Mouse (Mus musculus) mesoderm, embryonic 11.5 days (tissue): Measurements from ENCODE around the gene Dnaic2.

Experiments used
- DNase-seq: peaks from one replicate; pipeline ENCODE4 v3.0.0-alpha.2; 2012; ENCODE audit warnings: low read depth, low spot score

The Dnaic2 gene

GRCm38 (mm10) chr11:114702311-114702995, 24.8 kb upstream of the Dnaic2 start:
- DNase-seq, result no peak

DNA sequence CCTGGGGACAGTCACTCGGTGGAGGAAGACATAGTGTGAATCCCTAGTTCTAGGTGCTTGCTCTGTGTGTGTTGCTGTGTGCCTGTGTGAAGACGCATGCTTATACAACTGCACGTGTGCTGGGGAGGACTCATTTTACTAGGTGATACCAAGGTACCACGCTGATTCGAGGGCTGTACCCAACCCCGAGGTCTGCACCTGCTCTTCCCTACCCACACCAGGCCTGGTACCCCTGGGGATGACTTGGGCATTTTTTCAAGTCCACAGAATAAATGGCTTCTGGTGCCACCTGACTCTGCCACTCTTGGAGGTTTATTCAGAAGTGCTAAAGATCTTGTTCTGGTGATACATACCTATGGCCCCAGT, 24.2 kb upstream of the Dnaic2 start:
- DNase-seq, result no peak

GRCm38 (mm10) chr11:114704071-114704913, 22.9 kb upstream of the Dnaic2 start:
- no peak for DNase-seq

- DNase-seq, result no peak
Measured at GRCm38 (mm10) chr11:114706358-114706757, 20.9 kb upstream of the Dnaic2 start.

DNA sequence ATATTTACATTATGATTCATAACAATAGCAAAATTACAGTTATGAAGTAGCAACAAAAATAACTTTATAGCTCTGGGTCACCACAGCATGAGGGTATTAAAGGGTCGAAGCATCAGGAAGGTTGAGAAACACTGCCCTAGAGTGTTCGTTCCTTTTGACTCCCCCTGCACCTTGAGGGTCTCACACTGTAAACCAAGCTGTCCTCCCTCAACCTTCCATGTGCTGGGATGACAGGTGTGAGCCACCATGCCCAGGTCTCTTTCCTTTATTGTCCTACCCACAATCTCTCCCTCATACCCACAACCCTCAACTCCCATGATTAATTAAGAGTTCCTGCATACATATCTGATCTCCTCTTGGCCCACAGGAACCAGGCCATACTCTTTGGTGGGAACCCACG, 15.8 kb upstream of the Dnaic2 start:
- no peak for DNase-seq

DNA sequence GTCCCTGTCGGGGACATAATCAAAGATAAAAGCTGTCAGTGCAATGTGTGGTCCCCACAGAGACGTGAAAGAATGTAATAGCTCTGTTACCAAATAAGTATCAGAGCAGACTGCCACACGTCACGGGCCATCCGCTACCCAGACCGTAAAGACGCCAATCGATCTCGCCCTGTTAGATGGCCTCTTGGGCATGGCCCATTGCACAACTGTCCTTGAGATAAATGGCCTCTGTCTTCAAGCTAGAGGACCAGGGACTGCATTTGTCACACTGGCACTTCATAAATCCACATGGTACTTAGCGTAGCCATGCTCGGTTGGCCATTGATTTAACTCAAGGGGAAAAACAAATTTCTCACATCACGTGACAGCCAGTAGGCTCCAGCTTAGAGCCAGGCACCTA, 15.3 kb upstream of the Dnaic2 start:
- DNase-seq, result no peak

- no peak for DNase-seq
Measured at GRCm38 (mm10) chr11:114714526-114714925, 12.7 kb upstream of the Dnaic2 start.

GRCm38 (mm10) chr11:114715531-114715930, 11.7 kb upstream of the Dnaic2 start:
- DNase-seq, result no peak

GRCm38 (mm10) chr11:114720535-114720934, 6.7 kb upstream of the Dnaic2 start:
- DNase-seq, result no peak

DNA sequence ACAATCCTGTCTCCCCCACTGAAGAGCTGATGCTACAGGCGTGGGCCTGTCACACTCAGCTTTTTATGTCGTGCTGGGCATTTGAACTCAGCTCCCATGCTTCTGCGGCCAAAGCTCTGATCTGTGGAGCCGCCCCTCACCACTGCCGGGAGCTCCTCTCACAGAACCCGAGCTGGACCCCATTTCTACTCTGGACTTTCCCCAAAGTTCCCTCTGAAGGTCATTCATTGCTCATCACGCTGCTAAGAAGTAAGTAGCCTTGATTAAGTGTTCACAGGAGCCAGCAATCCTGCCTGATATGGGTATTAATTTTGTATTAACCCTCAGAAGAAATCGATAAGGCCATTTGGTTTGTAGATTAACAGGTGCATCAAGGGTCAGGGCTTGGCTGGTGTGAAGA, 4.8 kb upstream of the Dnaic2 start:
- DNase-seq, result no peak

GRCm38 (mm10) chr11:114723030-114723429, 4.2 kb upstream of the Dnaic2 start:
- DNase-seq, result no peak

- no peak for DNase-seq
Measured at GRCm38 (mm10) chr11:114724787-114725590, 2.2 kb upstream of the Dnaic2 start.

DNA sequence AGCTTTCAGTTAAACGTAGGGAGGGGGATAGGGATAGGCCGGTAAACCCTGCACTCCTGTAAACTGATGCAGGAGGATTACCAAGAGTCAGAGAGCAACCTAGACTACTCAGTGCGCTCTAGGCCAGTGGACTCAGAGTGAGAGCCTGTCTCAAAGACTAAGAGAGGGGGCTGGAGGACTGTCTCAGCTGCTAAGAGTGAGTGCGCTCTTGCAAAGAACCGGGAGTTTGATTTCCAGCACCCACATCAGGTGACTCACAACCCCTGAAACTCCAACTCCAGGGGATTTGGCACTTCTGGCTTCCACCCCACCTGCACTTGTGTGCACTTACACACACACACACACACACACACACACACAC, 598 bp downstream of the Dnaic2 start:
- DNase-seq, result no peak

DNA sequence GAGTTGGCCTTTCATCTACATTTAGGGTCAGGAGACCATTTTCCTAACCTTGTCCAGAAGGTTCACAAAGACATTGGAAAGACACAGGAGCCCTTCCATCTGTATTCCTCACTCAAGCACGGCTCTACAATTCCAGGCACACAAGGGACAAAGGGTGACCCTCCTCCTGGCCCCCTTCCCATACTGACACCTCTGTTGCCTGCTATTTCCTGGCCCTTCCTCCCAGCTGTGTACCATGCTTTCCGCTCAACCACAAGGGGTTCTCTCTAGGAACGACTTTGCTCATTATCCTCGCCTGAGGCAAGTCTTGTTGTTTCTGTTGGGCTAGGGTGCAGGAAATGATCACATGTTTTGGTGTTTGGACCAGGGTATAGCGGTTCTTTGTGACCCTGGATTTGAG, 1.1 kb downstream of the Dnaic2 start:
- DNase-seq, result no peak

DNA sequence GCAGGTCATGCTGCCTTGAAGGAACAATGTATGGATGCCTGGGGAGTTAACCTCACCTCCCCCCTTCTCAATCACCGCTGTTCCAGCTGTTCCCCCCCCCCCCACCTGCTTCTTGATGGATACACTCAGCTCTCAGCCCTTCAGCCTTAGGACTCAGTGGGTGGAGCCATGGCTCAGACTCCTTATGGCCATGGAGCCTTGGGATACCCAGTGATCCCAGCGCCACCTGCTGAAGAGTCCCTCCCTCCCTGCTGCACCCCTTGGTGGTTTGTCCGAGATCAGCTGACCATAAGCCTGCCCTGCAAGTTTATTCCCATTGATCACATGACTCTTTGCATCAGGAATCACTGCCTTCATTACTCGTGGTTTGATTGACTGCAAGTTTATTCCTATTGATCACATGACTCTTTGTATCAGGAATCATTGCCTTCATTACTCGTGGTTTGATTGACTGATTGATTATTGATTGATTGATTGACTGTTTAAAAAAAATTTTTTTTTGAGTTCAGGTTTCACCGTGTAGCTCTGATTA, 2.7 kb downstream of the Dnaic2 start:
- DNase-seq, result no peak

GRCm38 (mm10) chr11:114731711-114732110, 4.5 kb downstream of the Dnaic2 start:
- DNase-seq, result no peak

- no peak for DNase-seq
Measured at GRCm38 (mm10) chr11:114732890-114733289, 5.7 kb downstream of the Dnaic2 start.

DNA sequence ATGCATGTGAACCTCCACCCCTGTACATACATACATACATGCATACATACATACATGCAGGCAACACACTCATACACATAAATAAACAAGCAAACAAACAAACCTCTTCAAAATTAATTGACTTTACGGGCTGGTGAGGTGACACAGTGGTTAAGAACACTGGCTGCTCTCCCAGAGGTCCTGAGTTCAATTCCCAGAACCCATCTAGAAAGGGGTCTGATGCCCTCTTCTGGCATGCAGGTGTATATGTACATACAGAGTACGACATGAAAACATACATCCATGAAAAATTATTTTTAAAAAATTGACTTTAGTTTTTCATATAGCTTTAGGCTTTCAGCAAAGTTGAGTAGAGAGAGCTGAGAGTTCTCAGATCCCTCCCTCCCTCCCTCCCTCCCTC, 8.9 kb downstream of the Dnaic2 start:
- DNase-seq, result no peak

DNA sequence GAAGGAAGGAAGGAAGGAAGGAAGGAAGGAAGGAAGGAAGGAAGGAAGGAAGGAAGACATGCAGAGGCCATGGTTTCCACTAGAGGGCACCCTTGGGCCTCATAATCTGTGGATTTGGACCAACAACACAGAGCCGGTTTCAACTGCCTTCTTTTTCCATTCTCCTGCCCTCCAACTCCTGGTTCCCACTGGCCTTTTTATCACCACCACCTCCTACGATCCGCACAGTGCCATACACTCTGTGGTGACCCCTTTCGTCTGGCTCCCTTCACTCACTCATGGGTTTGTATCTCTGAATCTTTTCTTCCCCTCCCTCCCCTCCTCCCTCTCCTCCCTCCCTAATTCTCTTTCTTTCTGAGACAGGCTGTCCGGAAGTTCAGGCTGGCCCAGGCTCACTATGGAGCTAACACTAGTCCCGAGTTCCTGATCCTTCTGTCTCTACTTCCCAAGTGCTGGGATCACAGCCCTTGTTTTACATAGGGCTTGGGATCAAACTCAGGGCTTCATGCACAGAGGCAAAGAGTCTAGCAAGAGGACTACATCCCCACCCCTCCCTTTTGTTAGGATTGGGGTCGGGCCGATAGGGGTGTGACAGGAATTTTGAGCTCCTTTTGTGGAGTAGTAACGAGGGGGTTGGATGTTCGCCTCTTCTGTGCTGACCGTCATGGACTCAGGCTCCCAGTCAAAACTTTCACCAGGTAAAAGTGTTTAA, 9.9 kb downstream of the Dnaic2 start:
- DNase-seq, result peak; percentile 74

DNA sequence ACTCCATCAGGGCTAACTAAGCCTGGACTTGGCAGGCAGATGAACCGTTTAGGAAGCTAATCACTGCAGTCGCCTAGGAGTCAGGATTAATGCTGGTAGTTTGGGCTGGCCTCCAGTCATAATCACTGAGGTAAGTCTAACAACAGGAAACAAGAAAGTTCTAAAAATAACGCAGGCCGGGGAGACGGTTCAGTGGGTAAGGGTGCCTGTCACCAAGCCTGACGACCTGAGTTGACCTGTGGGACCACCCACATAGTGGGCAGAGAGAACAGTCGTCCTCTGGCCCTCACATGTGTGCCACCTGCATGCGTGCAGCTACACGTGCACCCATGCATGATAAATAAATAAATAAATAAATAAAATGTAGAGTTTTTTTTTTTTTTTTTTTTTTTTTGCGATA, 13.4 kb downstream of the Dnaic2 start:
- DNase-seq, result peak; percentile 50

- peak; percentile 74 for DNase-seq
Measured at GRCm38 (mm10) chr11:114741451-114741850, 14.2 kb downstream of the Dnaic2 start.

- DNase-seq, result peak; percentile 90
Measured at GRCm38 (mm10) chr11:114745134-114745533, 17.9 kb downstream of the Dnaic2 start.
